Mouse (Mus musculus) adrenal gland, adult 18-20 months (tissue): ENCODE results near the gene Myog. TPM values are rescaled to one million over a fixed set of nuclear protein-coding genes. Genes with fewer than 3 reads are reported as not detected.
"Not testable (repeated sequence)": the region's sequence is repeated elsewhere in the genome, so short reads cannot be mapped to it uniquely, and the experiment has no call there.

Experiments used
- DNase-seq, 2 experiments: peaks; one replicate each; pipeline ENCODE4 v3.0.0; 2021 to 2022; ENCODE audit warnings: low spot score in 2 of 2
- long read RNA-seq, 2 experiments: library from polyadenylated mRNA; stranded (forward); transcript quantifications; one replicate each; pipeline ENCODE4 v2.0.0; 2021
- total RNA-seq, 2 experiments: library from RNA; stranded (reverse); gene quantifications; 1 replicate in 1 of 2; 2 replicates in 1 of 2; pipeline ENCODE4 v1.2.3; 2021

Myog gene
- not detected for total RNA-seq
- long read RNA-seq, experiment 1, result 0 reads
- long read RNA-seq, experiment 2, result 0 reads

GRCm38 (mm10) chr1:134289598-134290099, at the start of gene Myog:
Gene Myog, plus strand, starts transcription at chr1:134289989.
- no peak for DNase-seq

DNA sequence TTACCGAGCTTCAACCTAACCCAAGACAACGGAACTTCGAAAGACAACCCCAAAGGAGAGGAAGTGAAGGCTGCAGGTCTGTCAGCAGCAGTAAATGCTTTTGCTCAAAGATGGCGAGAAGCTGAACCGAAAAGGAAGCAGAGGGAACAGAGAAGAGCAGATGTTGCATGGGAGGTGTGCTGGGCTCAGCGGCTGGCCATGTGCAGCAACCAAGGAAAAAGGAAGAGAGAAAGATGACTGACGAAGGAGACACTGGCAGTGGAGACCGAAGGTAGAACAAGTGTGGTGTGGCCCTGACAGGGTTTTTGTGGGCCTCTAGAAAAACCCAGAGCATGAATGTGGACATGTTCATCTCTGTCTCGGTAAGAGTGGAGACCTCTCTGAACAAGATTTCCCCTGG, 49.1 kb upstream of the Myog start:
- no peak for DNase-seq

DNA sequence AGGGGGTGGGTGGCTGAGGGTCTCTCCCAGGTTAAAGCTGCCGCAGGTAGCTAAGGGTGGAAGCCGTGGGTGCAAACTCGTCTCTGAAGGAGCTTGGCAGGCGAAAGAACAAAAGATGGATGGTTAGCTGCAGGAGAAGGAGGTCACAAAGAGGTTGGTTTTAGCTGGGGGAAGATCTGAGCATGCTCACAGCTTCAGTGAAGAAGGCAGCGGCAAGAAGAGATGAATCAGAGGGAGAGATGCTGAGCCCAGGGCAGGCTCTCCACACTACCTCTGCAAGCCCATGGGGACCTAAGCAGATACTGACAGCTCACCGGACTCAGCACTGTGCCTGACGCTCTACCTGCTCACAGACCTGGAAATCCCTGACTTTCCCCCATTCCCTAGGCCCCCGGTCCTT, 48.5 kb upstream of the Myog start:
- DNase-seq, result no peak

GRCm38 (mm10) chr1:134242286-134242685, 47.5 kb upstream of the Myog start:
- DNase-seq, result no peak

DNA sequence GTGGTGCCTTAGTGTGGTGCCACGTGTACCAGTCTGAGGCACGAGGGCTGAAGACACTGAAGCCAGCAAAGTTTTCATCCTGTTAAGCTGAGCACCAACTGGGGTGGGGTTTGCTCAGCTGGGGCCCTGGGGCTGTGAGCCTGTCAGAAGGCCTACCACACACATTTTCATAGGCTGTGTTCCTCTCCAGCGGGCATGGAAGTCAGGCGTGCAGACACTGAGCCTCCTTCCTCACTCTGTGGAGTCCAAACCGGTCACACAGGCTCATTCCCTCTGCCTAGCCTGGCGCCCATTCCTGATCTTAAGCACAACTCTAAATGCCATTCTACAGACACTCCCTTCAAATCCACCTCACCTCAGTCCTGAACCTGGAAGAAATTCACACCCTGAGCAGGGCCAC, 46.3 kb upstream of the Myog start:
- no peak for DNase-seq

GRCm38 (mm10) chr1:134243948-134244914, 45.6 kb upstream of the Myog start:
- DNase-seq, result peak; percentile 91 to 93

GRCm38 (mm10) chr1:134245004-134245717, 44.6 kb upstream of the Myog start:
- DNase-seq, result no peak

- no peak for DNase-seq
Observed at GRCm38 (mm10) chr1:134246590-134246989, 43.2 kb upstream of the Myog start.

DNA sequence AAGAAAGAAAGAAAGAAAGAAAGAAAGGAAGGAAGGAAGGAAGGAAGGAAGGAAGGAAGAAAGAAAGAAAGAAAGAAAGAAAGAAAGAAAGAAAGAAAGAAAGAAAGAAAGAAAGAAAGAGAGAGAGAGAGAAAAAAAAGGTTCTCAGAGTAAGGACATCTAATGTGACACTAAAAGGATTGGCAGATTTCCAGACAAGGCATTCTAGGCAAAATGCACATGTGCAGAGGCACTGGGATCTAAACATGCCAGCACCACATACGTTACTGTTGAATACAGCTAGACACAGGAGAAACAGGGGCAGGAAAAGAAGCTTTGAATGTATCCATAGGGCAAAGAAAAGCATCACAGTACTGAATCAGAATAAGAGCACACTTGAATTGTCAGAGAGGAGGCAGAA, 40.1 kb upstream of the Myog start:
- DNase-seq, result not testable (repeated sequence)

DNA sequence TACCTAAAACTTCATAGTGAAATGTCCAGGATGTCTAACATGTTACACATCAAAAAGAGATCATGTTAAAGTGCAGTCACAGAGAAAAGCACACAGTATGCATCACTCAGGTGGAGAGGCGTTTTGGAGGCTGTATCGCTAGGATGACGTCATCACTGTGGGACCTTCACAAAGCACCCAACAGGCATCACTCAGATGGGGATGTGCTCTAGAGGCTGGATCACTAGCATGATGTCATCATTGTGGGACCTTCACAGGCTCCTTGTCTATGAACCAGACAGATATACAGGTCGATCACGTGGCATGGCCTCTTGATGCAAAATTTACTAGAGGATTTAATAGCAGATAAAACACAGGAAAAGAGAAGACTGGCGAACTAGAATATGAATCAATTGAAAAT, 25.4 kb upstream of the Myog start:
- DNase-seq, result no peak

DNA sequence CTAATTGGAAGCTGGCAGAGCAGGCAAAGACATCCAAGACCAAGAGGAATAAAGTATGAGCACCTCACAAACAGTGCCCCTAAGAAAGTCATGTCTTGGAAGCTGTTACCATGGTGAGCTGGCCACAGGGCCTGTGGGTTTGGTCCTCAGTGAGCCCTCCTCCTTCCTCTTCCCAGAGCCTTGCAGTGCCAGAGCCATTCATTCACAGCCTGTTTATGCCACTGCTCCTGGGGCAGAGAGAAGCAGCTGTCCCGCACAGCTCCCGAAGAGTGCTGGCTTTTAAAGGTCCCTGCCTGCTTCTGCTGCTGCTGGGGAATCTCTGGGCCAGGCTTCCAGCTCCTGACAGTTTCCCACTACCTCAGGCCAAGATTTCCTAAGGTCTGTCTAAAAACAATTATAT, 24.0 kb upstream of the Myog start:
- DNase-seq, result no peak

GRCm38 (mm10) chr1:134270026-134270425, 19.8 kb upstream of the Myog start:
- no peak for DNase-seq

DNA sequence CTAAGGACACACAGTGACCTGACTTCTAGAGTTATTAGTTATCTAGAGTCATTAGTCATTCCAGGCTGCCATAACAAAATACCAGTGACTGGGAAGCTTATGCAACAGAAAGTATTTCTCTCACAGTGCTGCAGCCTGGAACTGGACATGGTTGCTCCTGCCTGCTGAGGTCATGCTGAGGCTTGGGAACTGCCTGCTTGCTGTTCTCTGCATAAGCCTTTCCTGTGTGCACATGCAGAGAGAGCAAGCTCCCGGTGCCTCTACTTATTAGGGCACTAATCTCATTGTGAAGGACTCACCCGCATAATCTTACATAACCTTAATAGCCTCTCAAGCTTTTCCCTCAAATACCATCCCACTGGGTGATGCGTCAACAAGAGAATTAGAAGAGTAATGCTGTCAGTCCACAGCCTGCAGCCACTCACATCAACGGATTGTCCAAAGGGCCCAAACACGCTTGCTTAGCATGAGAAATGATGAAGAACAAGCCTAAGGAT, 17.0 kb upstream of the Myog start:
- no peak for DNase-seq

DNA sequence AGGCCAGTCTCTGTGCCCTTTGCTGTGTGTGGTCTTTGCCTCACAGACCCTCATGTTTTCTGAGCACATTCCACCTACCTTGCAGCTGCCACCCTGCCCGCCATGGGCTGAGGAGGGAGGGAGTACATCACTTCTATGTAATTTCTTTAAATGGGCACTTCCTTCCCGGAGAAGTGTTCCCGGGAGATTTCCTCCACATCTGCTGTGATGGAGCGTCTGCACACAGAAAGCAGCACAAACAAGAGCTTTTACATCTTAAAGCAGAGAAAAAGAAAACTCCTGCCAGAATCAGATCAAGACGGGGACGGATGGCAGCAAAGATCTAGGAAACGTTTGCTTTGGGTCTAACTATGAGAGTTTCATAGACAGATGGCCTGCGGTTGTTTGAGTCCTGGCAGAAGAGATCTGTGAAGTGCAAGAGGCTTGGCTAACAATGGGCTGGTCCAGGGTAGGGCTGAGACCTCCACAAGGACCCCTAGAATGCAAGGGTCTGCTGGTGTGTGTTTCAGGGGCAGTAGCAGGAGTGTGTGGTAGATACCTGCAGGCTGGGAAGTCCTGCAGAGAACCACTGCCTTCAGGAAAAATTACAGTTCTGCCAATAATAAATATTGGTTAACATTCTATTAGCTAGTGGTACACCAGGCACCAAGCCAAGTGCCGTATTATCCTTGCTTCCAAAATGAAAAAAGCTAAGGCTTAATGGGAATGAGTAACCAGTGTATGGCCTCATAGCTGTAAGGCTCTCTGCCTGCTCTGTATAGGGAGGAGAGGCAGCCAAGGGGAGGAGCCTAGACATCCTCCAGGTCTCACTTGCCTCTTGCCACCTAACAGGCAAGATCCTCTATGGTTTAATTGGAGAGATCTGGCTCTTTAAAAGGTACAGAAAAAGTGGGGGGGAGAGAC, 16.0 kb upstream of the Myog start:
- DNase-seq, result no peak

DNA sequence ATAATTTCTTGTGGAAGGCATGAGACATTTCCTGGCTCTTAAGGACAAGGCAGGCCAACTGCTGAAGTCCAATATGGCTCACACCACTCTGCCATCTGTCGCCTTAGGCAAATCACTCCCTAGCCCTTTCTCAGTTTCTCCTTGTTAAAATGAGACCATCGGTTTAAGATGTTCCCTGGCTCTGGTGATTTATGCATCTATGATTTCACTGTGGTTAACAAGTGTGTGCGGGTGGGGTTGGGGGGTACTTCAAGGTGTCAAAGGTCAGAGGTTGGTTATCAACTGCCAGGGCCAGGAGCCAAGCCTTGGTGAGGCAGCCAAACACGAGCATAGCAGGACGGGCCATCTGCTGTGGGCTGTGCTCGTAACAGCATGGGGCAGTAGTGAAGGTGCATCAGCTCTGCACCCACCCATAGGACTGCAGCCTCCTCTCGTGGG, 15.3 kb upstream of the Myog start:
- DNase-seq, result no peak

DNA sequence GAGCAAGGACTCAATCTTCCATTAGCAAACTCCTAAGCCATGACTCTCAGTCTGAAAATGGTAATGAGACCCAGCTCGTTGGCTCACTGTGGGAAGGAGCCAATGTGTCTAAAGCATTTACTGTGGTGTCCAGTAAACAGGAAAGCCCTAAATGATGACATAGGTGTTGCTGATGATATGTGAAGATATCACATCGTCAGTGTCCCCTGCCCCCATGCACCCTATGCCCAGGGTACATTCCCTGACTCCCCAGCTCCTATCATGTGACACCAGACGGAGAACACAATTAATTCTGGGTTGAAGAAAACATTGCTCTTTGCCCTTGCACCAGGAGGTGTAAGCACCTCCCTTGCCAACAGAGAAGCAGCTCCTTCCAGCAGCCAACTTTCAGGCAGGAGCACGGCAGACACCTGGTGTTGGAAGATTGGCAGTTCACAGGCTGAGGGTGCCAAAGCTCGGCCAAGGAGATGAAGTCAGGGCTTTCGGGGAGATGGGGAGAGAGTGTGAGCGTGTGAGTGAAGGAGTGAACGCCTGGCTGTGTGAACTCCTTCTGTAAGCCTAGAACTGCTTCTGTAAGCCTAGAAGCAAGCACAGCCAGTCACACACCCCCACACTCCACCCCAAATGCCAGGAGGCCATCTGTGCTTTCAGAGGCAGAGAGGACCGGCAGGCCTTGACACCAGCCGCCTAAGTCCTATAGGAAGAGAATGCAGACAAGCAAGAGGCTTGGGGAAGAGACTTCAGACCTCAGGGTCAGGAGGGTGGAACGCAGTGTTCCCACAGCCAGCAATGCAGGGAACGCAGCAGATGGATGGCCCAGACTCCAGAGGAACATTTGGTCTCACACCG, 13.9 kb upstream of the Myog start:
- no peak for DNase-seq

GRCm38 (mm10) chr1:134276823-134277222, 13.0 kb upstream of the Myog start:
- no peak for DNase-seq

- DNase-seq, result no peak
Observed at GRCm38 (mm10) chr1:134280174-134280573, 9.6 kb upstream of the Myog start.

DNA sequence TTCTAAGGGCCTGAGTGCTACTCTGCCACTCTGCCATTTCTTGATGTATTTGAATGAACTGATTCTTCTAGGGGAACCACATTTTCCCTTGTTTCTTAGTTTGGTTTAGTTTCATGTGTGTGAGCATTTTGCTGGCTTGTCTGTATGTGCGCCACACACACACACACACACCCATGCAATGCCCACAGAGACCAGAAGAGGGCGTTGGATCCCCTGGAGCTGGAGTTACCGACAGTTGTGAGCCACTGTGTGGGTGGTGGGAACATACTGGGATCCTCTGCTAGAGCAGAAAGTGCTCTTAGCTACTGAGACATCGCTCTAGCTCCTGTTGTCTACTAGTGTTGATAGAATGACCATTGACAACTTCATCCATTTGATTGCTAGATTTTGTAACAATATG, 8.2 kb upstream of the Myog start:
- DNase-seq, result no peak

- no peak for DNase-seq
Observed at GRCm38 (mm10) chr1:134282342-134282741, 7.4 kb upstream of the Myog start.
